Comparison of ENCODE assay signal across 21 mouse cellular contexts in genomic region chr7:66547694-66548093, GRCm38 (mm10).
DNase-seq lines count a peak whose midpoint lies in the region; ATAC-seq lines count a peak whose summit lies in the region.
"Had no signal": no experiment of that assay in that cellular context is flagged by ENCODE, and none has a peak within 500 bp of the region (broad histone marks: within the 10 kb centered on the region; RNA-seq: fewer than 3 reads in every experiment).

No protein-coding gene starts in this region.

- peak; percentile 68 for DNase-seq in 416B (ENCODE audit: low read depth)
- DNase-seq in induced T-regulatory cell, adult 2 months (ENCODE audit: low read depth): peak; percentile 4
- no peak for DNase-seq in cerebellum, adult 11-12 months
- no peak for DNase-seq in lung, postnatal 10 days
- DNase-seq in adrenal gland, adult 8-10 months: no peak
- DNase-seq: adrenal gland, postnatal 10 days; adrenal gland, postnatal 25 days; B cell, adult 2 months; cerebellum, adult 11 months; cerebellum, adult 2 months; cerebellum, adult 9-10 months; cerebellum, postnatal 10 days; cerebellum, postnatal 25 days; forebrain, postnatal 0 days had no signal

- ATAC-seq in granulocyte monocyte progenitor cell, adult 5-6 weeks (replicated peaks; ENCODE audit: poor library complexity, severe bottlenecking): peak; percentile 53
- ATAC-seq in megakaryocyte progenitor cell, adult 5-6 weeks (replicated peaks; ENCODE audit: poor library complexity): peak; percentile 42
- ATAC-seq: activated CD4-positive, CD25-positive, alpha-beta regulatory T cell, adult 4 months; CD4-positive, CD25-positive, alpha-beta regulatory T cell, adult 4 months; forebrain, embryonic 13.5 days; forebrain, embryonic 15.5 days; forebrain, postnatal 0 days; Patski had no signal

Comparison
In these comparisons a context has a peak if more than half of its experiments do, and no peak if none do; other contexts are left out.
1. DNase-seq: peak in 416B (single experiment) and induced T-regulatory cell, adult 2 months (single experiment); none in cerebellum, adult 11-12 months (single experiment), lung, postnatal 10 days (single experiment) and adrenal gland, adult 8-10 months (single experiment).